Mouse (Mus musculus) bone marrow, adult 2 months (tissue): Measurements from ENCODE around the gene Slc38a2.

Experiments
- CTCF ChIP-seq: fragments of 200-500 bp; IDR thresholded peaks from 2 replicates; pipeline ENCODE4 v1.5.1; 2011; ENCODE audit warnings: low read length, control low read depth; ENCODE audit not compliant: control insufficient read depth, insufficient read depth
- POLR2A ChIP-seq: fragments of 200-500 bp; IDR thresholded peaks from 2 replicates; pipeline ENCODE4 v1.6.1; 2011; ENCODE audit warnings: low read depth, mild to moderate bottlenecking, control low read depth, low read length, borderline replicate concordance; ENCODE audit not compliant: control insufficient read depth

GRCm38 (mm10) chr15:96658275-96658602 lies 41.3 kb downstream of the Slc38a2 start:
- no peak for TF ChIP-seq CTCF
- TF ChIP-seq POLR2A = no peak
